Mouse (Mus musculus): ENCODE measurements around the gene Dnah2. TPM values are rescaled to one million over a fixed set of nuclear protein-coding genes. Genes with fewer than 3 reads are reported as not detected.

The Dnah2 gene
- polyA plus RNA-seq, 1 experiment from 2014 or later: 1.5 TPM

DNA sequence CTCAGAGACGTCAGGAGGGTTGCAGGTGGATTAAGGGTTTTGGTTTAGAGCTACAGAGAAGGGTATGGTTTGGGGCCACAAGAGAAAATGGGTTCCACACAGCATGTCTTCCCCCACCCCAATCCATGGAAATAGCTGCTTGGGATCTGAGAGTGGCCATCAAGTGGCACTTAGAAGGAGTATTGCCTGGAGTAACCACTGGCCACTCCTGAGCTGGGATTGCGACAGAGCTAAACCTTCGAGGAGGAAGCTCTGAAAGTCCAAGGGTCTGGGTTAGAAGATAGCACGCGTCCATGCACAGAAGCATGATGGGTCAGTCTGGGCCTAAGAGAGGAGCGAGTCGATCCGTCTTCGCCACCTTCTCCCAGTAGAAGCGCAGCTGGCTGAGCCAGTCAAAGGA, 72.1 kb downstream of the Dnah2 start:
- Histone ChIP-seq H3K4me1 (ENCODE audit: control insufficient read depth, insufficient read depth, low read length) (no peaks in the 10 kb centered on the region), H3K27me3 (ENCODE audit: control insufficient read depth, insufficient read depth, low read length) (no peaks in the 10 kb centered on the region), H3K9me3 (ENCODE audit: control insufficient read depth, low read length) (no peaks in the 10 kb centered on the region), H3K4me2 (replicated peaks; ENCODE audit: low read depth, low read length) (no peak overlapping the region), H3K4me3 (ENCODE audit: low read length) (no peak overlapping the region), H3K36me3 (ENCODE audit: control insufficient read depth, insufficient read depth, low read length) (no peaks in the 10 kb centered on the region), H3K27ac (ENCODE audit: low read depth, low read length) (no peak overlapping the region), H3K9ac (ENCODE audit: low read depth, low read length) (no peak overlapping the region)
- 93% methylated on average over 10 of the region's 10 CpGs for WGBS
- no peak for ATAC-seq (ENCODE audit: low FRiP score, low TSS enrichment)

DNA sequence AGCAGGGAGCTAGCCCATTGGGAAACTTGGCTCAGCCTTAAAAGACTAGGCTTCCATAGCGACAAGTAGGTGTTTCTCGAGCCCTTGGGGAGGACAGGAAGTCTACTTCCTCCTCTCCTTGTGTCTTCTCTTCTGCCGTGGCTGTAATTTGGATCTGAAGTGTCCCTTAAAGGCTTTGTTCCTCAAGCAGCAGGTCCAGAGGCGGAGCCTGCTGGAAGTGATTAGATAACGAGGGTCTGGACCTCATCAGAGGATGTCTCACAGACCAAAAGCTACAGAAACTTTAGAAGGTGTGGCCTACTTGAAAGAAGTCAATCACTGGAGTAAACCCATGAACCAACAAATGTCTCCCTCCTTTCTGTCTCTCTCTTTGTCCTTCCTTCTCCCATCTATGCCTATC, 74.2 kb downstream of the Dnah2 start:
- Histone ChIP-seq H3K36me3 (ENCODE audit: control insufficient read depth, insufficient read depth, low read length) (no peaks in the 10 kb centered on the region), H3K27ac (ENCODE audit: low read depth, low read length) (no peak overlapping the region), H3K27me3 (ENCODE audit: control insufficient read depth, insufficient read depth, low read length) (no peaks in the 10 kb centered on the region), H3K4me3 (ENCODE audit: low read length) (no peak overlapping the region), H3K9ac (ENCODE audit: low read depth, low read length) (no peak overlapping the region), H3K4me2 (replicated peaks; ENCODE audit: low read depth, low read length) (no peak overlapping the region), H3K9me3 (ENCODE audit: control insufficient read depth, low read length) (no peaks in the 10 kb centered on the region), H3K4me1 (ENCODE audit: control insufficient read depth, insufficient read depth, low read length) (no peaks in the 10 kb centered on the region)
- WGBS: 35% methylated on average over 5 of the region's 5 CpGs
- ATAC-seq (ENCODE audit: low FRiP score, low TSS enrichment): no peak

DNA sequence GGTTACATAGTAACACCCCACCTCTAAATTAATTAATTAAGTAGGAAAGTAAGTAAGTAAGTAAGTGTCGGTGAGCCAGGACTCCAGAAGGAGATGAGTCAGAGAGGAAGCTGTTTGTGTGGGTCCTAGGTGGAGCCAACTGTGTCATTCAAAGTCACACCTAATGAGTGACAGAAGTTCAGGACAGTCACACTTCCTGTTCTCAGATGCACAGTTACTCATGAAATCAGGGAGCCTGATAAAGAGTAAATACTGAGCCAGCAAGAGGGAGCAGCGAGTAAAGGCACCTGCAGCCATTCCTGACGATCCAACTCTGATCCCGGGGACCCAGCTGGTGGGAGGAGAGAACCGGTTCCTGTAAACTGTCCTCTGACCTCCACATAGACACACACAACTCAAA, 76.2 kb downstream of the Dnah2 start:
- no peaks in the 10 kb centered on the region for H3K9me3 ChIP-seq (ENCODE audit: control insufficient read depth, low read length)
- no peak overlapping the region for H3K9ac ChIP-seq (ENCODE audit: low read depth, low read length)
- H3K36me3 ChIP-seq (ENCODE audit: control insufficient read depth, insufficient read depth, low read length): no peaks in the 10 kb centered on the region
- H3K4me1 ChIP-seq (ENCODE audit: control insufficient read depth, insufficient read depth, low read length): no peaks in the 10 kb centered on the region
- H3K4me2 ChIP-seq (replicated peaks; ENCODE audit: low read depth, low read length): no peak overlapping the region
- no peaks in the 10 kb centered on the region for H3K27me3 ChIP-seq (ENCODE audit: control insufficient read depth, insufficient read depth, low read length)
- 55% methylated on average over 5 of the region's 5 CpGs for WGBS
- ATAC-seq (ENCODE audit: low FRiP score, low TSS enrichment): no peak
- H3K4me3 ChIP-seq (ENCODE audit: low read length): no peak overlapping the region
- H3K27ac ChIP-seq (ENCODE audit: low read depth, low read length): no peak overlapping the region

DNA sequence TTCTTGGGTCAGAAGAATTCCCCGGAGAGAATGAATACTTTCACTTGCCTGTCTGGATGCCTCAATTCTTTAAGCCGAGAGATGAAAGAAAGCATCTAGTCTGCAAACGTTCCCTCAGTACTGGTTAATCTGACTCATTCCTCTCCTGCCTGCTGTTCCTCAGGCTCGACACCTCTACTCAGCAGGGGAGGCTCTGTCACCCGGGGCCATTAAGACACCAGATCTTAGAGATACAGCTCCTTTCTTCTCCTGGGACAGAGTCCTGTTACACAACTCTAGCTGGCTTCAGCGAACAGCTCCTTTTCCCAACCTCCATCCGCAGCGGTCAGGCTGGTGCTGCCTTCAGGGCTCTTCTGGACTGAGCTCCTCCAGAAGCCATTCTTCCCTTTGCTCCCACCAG, 77.4 kb downstream of the Dnah2 start:
- ATAC-seq (ENCODE audit: low FRiP score, low TSS enrichment): no peak
- no peak overlapping the region for H3K4me3 ChIP-seq (ENCODE audit: low read length)
- no peak overlapping the region for H3K27ac ChIP-seq (ENCODE audit: low read depth, low read length)
- H3K9me3 ChIP-seq (ENCODE audit: control insufficient read depth, low read length): no peaks in the 10 kb centered on the region
- WGBS: 6% methylated on average over 8 of the region's 8 CpGs
- no peaks in the 10 kb centered on the region for H3K27me3 ChIP-seq (ENCODE audit: control insufficient read depth, insufficient read depth, low read length)
- H3K9ac ChIP-seq (ENCODE audit: low read depth, low read length): no peak overlapping the region
- no peaks in the 10 kb centered on the region for H3K36me3 ChIP-seq (ENCODE audit: control insufficient read depth, insufficient read depth, low read length)
- no peak overlapping the region for H3K4me2 ChIP-seq (replicated peaks; ENCODE audit: low read depth, low read length)
- H3K4me1 ChIP-seq (ENCODE audit: control insufficient read depth, insufficient read depth, low read length): no peaks in the 10 kb centered on the region

DNA sequence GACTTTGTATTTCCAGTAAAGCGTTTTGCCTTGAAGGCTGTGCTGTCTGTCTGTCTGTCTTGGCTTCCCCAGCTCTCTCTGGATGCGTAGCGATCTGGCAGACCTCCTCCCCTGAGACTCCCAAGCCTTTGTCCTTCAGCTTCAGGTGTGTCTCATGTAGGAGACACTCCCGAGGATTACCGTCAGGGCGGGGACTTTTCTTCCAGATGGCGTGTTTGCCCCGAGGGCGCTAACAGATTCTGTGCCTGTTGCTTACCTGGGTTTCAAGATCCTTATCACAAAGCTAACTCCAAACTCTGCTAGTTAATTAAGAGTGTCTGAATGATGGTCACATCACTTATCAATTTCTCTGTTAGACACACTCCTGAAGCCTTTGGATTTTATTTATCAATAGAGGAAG, 79.6 kb downstream of the Dnah2 start:
- H3K4me2 ChIP-seq (replicated peaks; ENCODE audit: low read depth, low read length): no peak overlapping the region
- WGBS: 81% methylated on average over 9 of the region's 9 CpGs
- no peak overlapping the region for H3K9ac ChIP-seq (ENCODE audit: low read depth, low read length)
- no peak overlapping the region for H3K4me3 ChIP-seq (ENCODE audit: low read length)
- H3K4me1 ChIP-seq (ENCODE audit: control insufficient read depth, insufficient read depth, low read length): no peaks in the 10 kb centered on the region
- H3K36me3 ChIP-seq (ENCODE audit: control insufficient read depth, insufficient read depth, low read length): no peaks in the 10 kb centered on the region
- H3K27me3 ChIP-seq (ENCODE audit: control insufficient read depth, insufficient read depth, low read length): no peaks in the 10 kb centered on the region
- no peaks in the 10 kb centered on the region for H3K9me3 ChIP-seq (ENCODE audit: control insufficient read depth, low read length)
- ATAC-seq (ENCODE audit: low FRiP score, low TSS enrichment): no peak
- H3K27ac ChIP-seq (ENCODE audit: low read depth, low read length): no peak overlapping the region

DNA sequence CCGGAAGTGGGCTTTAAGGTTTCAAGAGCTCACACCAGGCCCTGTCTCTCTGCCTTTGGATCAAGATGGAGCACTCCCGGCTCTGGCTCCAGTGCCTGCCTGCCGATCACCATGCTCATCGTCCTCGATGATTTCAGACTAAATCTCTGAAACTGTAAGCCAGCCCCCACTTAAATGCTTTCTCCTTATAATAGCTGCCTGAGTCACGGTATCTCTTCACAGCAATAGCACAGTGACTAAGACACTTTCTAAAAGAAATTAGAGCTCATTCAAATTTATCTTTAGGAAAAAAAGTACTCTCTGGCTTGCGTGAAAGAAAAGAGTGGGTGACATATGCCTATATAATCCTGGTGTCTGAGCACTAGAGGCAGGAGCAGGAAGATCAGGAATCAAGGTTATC, 84.9 kb downstream of the Dnah2 start:
- ATAC-seq (ENCODE audit: low FRiP score, low TSS enrichment): no peak
- Histone ChIP-seq H3K9ac (ENCODE audit: low read depth, low read length) (no peak overlapping the region), H3K4me1 (ENCODE audit: control insufficient read depth, insufficient read depth, low read length) (no peaks in the 10 kb centered on the region), H3K36me3 (ENCODE audit: control insufficient read depth, insufficient read depth, low read length) (no peaks in the 10 kb centered on the region), H3K4me2 (replicated peaks; ENCODE audit: low read depth, low read length) (no peak overlapping the region), H3K4me3 (ENCODE audit: low read length) (no peak overlapping the region), H3K27ac (ENCODE audit: low read depth, low read length) (no peak overlapping the region), H3K27me3 (ENCODE audit: control insufficient read depth, insufficient read depth, low read length) (no peaks in the 10 kb centered on the region), H3K9me3 (ENCODE audit: control insufficient read depth, low read length) (no peaks in the 10 kb centered on the region)
- WGBS: 97% methylated on average over 7 of the region's 7 CpGs

DNA sequence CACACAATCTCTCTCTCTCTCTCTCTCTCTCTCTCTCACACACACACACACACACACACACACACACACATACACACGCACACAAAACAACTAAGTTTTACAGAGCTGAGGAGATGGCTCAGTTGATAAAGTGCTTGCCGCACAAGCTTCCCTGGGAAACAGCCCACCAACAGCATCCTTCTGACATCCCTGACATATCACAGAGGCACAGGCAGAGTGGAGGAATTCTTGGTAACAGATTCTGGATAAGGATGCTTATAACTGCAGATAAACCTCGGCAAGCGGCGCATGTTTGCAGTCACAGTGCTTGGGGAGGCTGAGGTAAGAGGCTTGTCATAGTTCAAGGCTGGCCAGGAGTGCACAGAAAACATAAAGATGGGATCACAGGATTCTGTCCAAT, 87.3 kb downstream of the Dnah2 start:
- no peaks in the 10 kb centered on the region for H3K27me3 ChIP-seq (ENCODE audit: control insufficient read depth, insufficient read depth, low read length)
- H3K9me3 ChIP-seq (ENCODE audit: control insufficient read depth, low read length): no peaks in the 10 kb centered on the region
- 0 out of 2 replicates have a peak, but pooled peaks cover 3% of the 10 kb centered on the region for H3K4me1 ChIP-seq (ENCODE audit: control insufficient read depth, insufficient read depth, low read length)
- H3K9ac ChIP-seq (ENCODE audit: low read depth, low read length): no peak overlapping the region
- WGBS: 80% methylated on average over 5 of the region's 5 CpGs
- H3K27ac ChIP-seq (ENCODE audit: low read depth, low read length): no peak overlapping the region
- no peak overlapping the region for H3K4me2 ChIP-seq (replicated peaks; ENCODE audit: low read depth, low read length)
- no peaks in the 10 kb centered on the region for H3K36me3 ChIP-seq (ENCODE audit: control insufficient read depth, insufficient read depth, low read length)
- ATAC-seq (ENCODE audit: low FRiP score, low TSS enrichment): no peak
- H3K4me3 ChIP-seq (ENCODE audit: low read length): no peak overlapping the region

DNA sequence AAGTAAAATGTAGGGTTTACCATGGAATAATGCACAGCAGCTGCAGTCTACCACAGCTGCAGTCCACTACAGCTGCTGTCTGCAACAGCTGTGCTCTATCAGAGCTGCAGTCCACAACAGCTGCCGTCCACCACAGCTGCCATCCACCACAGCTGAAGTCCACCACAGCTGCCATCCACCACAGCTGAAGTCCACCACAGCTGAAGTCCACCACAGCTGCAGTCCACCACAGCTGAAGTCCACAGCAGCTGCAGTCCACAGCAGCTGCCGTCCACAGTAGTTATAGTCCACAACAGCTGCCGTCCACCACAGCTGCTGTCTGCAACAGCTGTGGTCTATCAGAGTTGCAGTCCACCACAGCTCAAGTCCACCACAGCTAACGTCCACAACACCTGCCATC, 89.0 kb downstream of the Dnah2 start:
- Histone ChIP-seq H3K4me3 (ENCODE audit: low read length) (no peak overlapping the region), H3K4me2 (replicated peaks; ENCODE audit: low read depth, low read length) (no peak overlapping the region), H3K27ac (ENCODE audit: low read depth, low read length) (no peak overlapping the region), H3K9ac (ENCODE audit: low read depth, low read length) (no peak overlapping the region), H3K4me1 (ENCODE audit: control insufficient read depth, insufficient read depth, low read length) (0 out of 2 replicates have a peak, but pooled peaks cover 5% of the 10 kb centered on the region), H3K9me3 (ENCODE audit: control insufficient read depth, low read length) (no peaks in the 10 kb centered on the region), H3K36me3 (ENCODE audit: control insufficient read depth, insufficient read depth, low read length) (no peaks in the 10 kb centered on the region), H3K27me3 (ENCODE audit: control insufficient read depth, insufficient read depth, low read length) (no peaks in the 10 kb centered on the region)
- WGBS: 33% methylated on average over 4 of the region's 4 CpGs
- ATAC-seq (ENCODE audit: low FRiP score, low TSS enrichment): 0 out of 2 replicates have a peak, but pooled peaks have one; percentile 32

DNA sequence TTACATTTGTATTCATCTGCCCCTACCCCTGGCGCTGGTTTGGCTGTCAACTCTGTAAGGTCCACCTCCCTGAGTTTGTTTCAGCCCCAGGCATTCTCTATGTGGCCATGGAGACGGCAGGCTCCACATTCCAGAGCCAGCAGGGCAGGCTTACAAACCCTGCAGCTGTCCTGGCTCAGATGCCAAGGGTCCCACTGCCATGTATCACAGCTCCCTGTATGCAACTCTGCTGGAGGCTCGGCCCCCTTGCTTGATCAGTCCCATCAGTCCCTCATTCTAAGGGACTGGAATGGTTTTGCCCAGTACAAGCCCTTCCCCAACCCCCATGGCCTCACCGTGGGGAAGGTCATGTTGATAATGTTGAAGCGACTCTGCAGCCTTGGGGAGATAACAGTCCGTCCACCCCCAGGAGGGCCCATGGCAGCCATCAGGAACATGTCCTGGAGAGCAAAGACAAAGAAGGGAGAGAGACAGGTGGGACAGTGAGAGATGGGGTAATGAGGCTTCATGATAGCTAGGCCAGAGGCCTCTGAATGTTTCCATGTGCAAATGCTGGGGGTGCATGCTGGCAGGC, 91.8 kb downstream of the Dnah2 start:
- H3K9me3 ChIP-seq (ENCODE audit: control insufficient read depth, low read length): no peaks in the 10 kb centered on the region
- H3K4me2 ChIP-seq (replicated peaks; ENCODE audit: low read depth, low read length): no peak overlapping the region
- peak; percentile 54; the same call in 1 of the 2 replicates for ATAC-seq (ENCODE audit: low FRiP score, low TSS enrichment)
- no peak overlapping the region for H3K4me3 ChIP-seq (ENCODE audit: low read length)
- H3K9ac ChIP-seq (ENCODE audit: low read depth, low read length): peak overlapping the region; percentile 4; the same call in 1 of the 2 replicates
- H3K4me1 ChIP-seq (ENCODE audit: control insufficient read depth, insufficient read depth, low read length): peaks cover 8% of the 10 kb centered on the region; the same call in 1 of the 2 replicates
- no peaks in the 10 kb centered on the region for H3K27me3 ChIP-seq (ENCODE audit: control insufficient read depth, insufficient read depth, low read length)
- 53% methylated on average over 6 of the region's 6 CpGs for WGBS
- no peak overlapping the region for H3K27ac ChIP-seq (ENCODE audit: low read depth, low read length)
- no peaks in the 10 kb centered on the region for H3K36me3 ChIP-seq (ENCODE audit: control insufficient read depth, insufficient read depth, low read length)

Measured in kidney, embryonic 14.5 days (tissue).